Mouse (Mus musculus): ENCODE results near the gene Klhl22.
"Not testable (repeated sequence)": the region's sequence is repeated elsewhere in the genome, so short reads cannot be mapped to it uniquely, and the experiment has no call there.

Klhl22 gene

GRCm38 (mm10) chr16:17759344-17759773 lies at the start of gene Klhl22:
TSS of gene Klhl22 (plus strand) at chr16:17759618.
- peak; percentile 89 for DNase-seq

DNA sequence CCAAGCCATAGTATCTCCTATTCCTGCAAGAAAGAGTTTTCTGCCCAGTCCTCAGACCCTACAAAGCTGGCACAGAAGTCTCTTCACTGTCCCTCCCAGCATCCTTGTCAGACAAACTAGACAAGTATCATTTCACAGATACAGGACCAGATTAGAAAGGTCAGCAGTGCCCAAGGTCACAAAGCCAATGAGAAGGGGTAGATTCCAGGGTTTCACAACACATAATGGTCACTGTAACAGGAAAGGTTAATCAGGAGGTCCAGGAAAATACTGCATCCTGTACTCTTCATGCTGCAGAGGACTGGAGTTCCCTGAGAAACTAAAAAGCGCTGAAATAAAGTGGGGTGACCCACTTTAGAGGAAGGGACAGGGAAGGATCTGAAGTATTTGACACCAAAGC lies 41.6 kb upstream of the Klhl22 start:
- DNase-seq: no peak

GRCm38 (mm10) chr16:17721114-17721808 lies 38.2 kb upstream of the Klhl22 start:
- DNase-seq: no peak

DNA sequence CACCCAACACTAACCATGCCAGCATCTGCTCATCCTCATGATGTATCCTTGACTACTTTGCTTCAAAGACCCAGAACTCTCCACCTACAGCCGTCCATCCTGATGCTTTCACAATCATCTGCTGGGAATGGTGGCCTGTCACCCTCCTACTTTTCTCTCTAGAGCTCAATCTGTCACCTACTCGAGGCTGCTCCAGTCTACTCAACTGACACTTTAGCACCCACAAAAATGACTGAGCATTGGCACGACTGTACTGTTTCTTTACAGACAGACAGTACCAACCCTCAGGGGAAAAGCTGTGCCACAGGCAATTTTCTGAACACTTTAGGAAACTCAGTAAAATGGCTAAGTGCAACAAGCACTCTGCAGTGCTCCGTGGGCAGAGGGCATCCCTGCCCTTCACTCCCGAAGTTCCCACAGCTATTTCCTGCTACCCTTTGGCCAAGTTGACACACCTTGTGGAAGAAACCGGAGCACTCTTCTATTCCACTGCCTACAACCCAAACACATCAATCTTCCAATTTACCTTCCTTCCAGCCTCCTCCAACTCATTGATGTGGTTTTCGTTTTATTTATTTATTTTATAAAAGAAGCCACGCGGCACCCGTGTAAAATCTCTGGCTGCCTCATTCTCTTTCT lies 37.5 kb upstream of the Klhl22 start:
- DNase-seq: no peak

- DNase-seq: peak; percentile 89
Measured at GRCm38 (mm10) chr16:17722461-17723324, 36.7 kb upstream of the Klhl22 start.

DNA sequence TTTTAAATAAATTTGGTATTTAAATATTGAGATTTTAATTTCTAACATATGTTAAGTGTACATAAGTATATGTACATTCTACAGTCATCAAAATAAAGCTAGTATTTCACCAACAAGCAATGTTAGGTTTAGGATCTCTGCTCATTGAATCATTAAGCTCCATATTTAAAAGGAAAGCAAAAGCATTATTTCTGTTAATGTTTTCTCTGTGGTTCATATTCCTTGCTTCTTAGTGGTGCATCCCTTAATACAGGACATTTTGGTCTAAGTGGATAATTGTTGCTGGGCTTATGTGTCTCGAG lies 36.1 kb upstream of the Klhl22 start:
- DNase-seq: no peak

DNA sequence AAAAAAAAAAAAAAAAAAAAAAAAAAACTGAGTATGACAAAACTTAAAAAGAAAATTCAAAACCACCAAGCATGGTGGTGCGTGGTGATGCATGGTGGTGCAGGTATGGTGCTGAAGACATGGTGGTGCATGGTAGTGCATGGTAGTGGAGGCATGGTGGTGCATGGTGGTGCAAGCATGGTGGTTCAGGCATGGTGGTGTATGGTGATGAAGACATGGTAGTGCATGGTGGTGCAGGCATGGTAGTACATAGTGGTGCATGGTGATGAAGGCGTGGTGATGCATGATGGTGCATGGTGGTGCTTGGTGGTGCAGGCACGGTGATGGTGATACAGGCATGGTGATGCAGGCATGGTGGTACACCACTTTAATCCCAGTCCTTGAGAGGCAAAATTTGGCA lies 35.0 kb upstream of the Klhl22 start:
- no peak for DNase-seq

GRCm38 (mm10) chr16:17727179-17727861 lies 32.1 kb upstream of the Klhl22 start:
- DNase-seq: peak; percentile 49

- DNase-seq: no peak
Measured at GRCm38 (mm10) chr16:17729974-17730373, 29.4 kb upstream of the Klhl22 start.

- DNase-seq: no peak
Measured at GRCm38 (mm10) chr16:17732021-17732420, 27.4 kb upstream of the Klhl22 start.

GRCm38 (mm10) chr16:17732431-17732830 lies 27.0 kb upstream of the Klhl22 start:
- no peak for DNase-seq

DNA sequence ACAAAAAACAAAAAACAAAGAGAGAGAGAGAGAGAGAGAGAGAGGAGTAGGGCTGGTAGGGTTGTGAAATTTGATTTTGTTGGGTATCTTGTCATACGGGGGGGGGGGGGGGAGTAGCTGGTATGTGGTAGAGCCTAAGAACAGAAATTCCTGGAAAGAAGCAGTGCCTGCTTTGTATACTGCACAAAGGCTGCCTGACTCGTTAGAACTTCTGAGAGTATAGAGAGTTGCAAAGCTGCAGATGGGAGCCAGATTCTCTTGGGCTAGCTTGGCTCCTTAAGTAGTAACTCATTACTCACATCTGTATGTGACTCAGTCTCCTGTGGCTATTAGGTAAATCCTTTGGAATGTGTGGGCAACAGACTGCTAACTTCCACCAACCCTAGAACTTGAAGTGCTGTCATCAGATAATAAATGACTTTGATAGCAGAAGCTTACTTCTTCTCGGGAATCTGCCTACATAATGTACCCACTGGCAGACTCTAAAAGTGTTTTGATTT lies 26.5 kb upstream of the Klhl22 start, which contains the start of gene Med15:
Gene Med15, minus strand, starts transcription at position 51 of the 500 bp plus-strand sequence.
- no peak for DNase-seq

GRCm38 (mm10) chr16:17733646-17734045 lies 25.8 kb upstream of the Klhl22 start:
- DNase-seq: no peak

DNA sequence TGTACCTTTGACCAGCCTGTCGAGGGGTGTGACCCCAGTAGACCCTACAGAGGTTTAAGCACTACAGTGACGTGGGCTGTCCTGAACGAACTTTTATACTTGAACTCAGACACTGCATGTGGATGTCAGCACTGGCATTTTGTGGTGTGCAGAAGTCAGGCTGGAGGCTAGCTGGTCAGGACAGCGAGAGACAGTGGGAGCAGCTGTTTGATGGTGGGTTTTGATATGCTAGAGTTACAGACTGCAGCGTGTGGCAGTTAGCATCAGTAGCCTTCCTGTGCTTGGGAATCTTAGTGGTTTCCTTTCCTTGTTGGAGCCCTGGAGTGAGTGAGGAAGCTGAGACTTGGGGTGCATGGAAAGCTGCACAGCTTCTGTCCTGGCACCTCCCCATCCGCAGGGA lies 24.5 kb upstream of the Klhl22 start:
- not testable (repeated sequence) for DNase-seq

- DNase-seq: no peak
Measured at GRCm38 (mm10) chr16:17736156-17736555, 23.3 kb upstream of the Klhl22 start.

GRCm38 (mm10) chr16:17740080-17740479 lies 19.3 kb upstream of the Klhl22 start:
- no peak for DNase-seq

- peak; percentile 15 for DNase-seq
Measured at GRCm38 (mm10) chr16:17742810-17743209, 16.6 kb upstream of the Klhl22 start.

GRCm38 (mm10) chr16:17743279-17743678 lies 16.1 kb upstream of the Klhl22 start:
- DNase-seq: peak; percentile 38

DNA sequence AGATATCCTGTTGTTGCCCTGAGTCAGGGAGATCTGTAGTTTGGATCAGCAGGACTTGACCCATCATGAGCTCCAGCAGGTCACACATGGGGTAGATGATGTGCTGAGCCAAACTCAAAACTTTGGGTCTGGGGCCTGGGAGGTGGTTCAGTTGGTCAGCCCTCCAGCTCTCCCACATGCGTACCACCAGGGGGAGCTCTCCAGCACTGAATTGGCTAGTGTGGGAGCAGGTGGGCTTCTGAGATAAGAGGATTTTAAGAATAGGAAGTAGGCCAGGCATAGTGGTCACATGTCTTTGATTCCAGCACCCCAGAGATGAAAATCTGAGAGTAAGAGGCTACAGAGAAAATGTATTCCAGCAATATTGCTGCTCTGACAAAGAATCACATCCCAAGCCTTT lies 14.9 kb upstream of the Klhl22 start:
- peak; percentile 34 for DNase-seq

GRCm38 (mm10) chr16:17745067-17745466 lies 14.4 kb upstream of the Klhl22 start:
- no peak for DNase-seq

DNA sequence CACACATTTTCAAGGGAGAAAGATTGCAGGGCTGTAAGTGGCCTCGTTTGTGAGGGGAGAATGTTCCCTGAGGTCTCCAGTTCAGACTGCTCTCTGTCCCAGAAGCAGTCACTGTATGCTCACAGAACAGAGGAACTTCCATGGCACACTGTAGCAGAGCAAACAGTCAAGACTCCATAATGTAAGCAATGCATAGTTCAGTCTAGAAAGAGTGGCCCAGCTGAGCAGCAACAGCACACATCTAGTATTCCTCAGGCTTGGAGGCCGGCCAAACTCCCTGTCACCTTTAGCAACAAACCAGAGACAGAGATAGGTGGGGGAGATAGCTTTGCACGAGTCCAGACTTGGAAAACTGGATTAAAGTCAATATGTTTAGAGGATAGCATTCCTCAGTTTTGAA lies 6.4 kb upstream of the Klhl22 start:
- DNase-seq: peak; percentile 16

DNA sequence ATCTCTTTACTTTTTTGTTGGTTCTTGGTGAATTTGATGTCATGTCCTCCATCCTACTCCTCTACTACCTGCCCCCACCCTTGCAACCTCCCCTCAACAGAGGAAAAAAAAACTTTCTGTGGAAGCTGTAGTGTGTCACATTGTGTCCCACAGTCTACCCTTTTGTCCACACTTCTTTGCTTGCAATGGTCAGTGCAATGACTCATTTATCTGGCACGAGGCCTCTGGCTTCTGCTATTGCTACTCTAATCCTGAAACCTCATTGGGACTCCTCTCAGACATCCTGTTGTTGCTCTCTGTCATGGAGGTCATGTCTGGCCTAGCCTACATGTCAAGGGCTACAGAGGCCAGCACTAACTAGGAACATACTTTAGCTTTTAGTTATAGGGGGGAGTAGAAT lies 5.7 kb upstream of the Klhl22 start:
- DNase-seq: no peak

GRCm38 (mm10) chr16:17757756-17758155 lies 1.7 kb upstream of the Klhl22 start:
- no peak for DNase-seq

All from kidney, adult 18-20 months (tissue).